Mouse (Mus musculus): Measurements from ENCODE around the gene Olfr653. TPM values are rescaled to one million over a fixed set of nuclear protein-coding genes. Genes with fewer than 3 reads are reported as not detected.

The Olfr653 gene
- not detected in 2 replicates for polyA plus RNA-seq (2014; fragmentation: Nextera tagmentation; extraction: Ambion mirVana)

DNA sequence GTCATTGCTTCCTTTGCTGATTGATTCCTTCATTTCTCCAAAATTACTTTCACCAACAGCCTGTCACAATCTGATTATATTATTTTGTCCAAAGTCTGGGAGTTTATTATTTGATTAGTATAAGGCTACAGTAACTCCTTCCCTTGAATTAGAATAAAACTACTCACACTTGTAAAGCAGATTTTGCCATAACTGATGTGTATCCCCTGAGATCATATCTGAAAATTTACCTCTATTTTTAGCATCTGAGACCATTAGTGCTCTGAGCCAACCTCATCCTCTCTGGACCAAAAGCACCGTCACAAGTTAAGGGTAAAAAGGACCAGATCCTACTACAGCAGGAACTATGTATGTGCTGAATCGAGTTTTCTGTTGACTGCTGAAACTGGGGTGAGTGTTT is at the start of gene Olfr653:
TSS of gene Olfr653 (plus strand) at position 301 of the 400 bp plus-strand sequence.
- Histone ChIP-seq H3K36me3 (ENCODE audit: control insufficient read depth, insufficient read depth, low read length) (no peaks in the 10 kb centered on the region), H3K9ac (ENCODE audit: low read length) (no peak within 1 kb of the TSS), H3K27ac (ENCODE audit: low read depth, low read length) (no peak within 1 kb of the TSS), H3K27me3 (replicated peaks; ENCODE audit: control insufficient read depth, insufficient read depth, low read length) (no peaks in the 10 kb centered on the region), H3K4me2 (ENCODE audit: low read length) (no peak within 1 kb of the TSS), H3K9me3 (replicated peaks; ENCODE audit: control insufficient read depth, low read length) (no peaks in the 10 kb centered on the region), H3K4me3 (ENCODE audit: low read depth, low read length) (no peak within 1 kb of the TSS), H3K4me1 (ENCODE audit: control insufficient read depth, insufficient read depth, low read length) (no peaks in the 10 kb centered on the region)
- WGBS, result 78% methylated on average over 2 of the region's 2 CpGs
- ATAC-seq (no peak), DNase-seq (ENCODE audit: low spot score) (no peak)

DNA sequence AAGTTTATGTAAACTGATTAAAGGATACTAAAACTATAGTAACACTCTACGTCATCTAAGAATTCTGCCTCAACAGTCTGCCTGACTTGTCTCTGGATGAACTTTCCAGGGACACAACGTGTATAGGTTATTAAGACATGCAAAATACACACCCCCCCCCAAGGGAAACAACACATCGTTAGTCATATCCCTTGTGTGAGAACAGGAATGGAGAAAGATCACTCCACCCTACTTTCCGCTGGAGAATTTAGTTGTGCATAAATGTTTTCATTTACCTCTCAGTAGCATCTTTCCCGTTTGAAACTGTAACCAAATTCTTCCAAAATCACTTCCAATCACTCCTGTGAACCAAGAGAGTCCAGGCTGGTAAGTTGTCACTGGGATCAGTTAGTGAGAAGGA is 27.3 kb upstream of the Olfr653 start, which contains the start of gene Olfr651:
TSS of gene Olfr651 (plus strand) at position 301 of the 400 bp plus-strand sequence.
- Histone ChIP-seq H3K9ac (ENCODE audit: low read length) (no peak within 1 kb of the TSS), H3K4me3 (ENCODE audit: low read depth, low read length) (no peak within 1 kb of the TSS), H3K4me2 (ENCODE audit: low read length) (no peak within 1 kb of the TSS), H3K9me3 (replicated peaks; ENCODE audit: control insufficient read depth, low read length) (no peaks in the 10 kb centered on the region), H3K36me3 (ENCODE audit: control insufficient read depth, insufficient read depth, low read length) (no peaks in the 10 kb centered on the region), H3K27me3 (replicated peaks; ENCODE audit: control insufficient read depth, insufficient read depth, low read length) (no peaks in the 10 kb centered on the region), H3K27ac (ENCODE audit: low read depth, low read length) (no peak within 1 kb of the TSS), H3K4me1 (ENCODE audit: control insufficient read depth, insufficient read depth, low read length) (no peaks in the 10 kb centered on the region)
- no peak for DNase-seq (ENCODE audit: low spot score)
- WGBS, result 69% methylated on average over 5 of the region's 5 CpGs
- ATAC-seq, result no peak

DNA sequence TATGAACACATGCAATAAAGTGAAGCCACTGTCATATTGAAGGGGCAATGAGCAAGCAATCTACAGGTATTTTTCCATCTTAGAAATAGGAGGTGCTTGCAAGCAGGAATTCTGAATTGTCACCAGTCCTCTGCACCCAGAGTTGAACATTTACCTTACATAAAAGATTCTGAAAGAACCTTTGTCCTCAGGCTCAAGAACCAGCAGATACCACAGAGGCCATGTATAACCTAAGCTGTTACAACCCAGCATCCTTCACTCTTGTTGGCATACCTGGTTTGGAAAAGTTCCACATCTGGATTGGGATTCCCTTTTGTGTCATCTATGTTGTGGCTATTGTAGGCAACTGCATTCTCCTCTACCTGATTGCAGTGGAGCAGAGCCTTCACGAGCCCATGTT is 24.4 kb upstream of the Olfr653 start:
- Histone ChIP-seq H3K9me3 (replicated peaks; ENCODE audit: control insufficient read depth, low read length) (no peaks in the 10 kb centered on the region), H3K9ac (ENCODE audit: low read length) (no peak overlapping the region), H3K27me3 (replicated peaks; ENCODE audit: control insufficient read depth, insufficient read depth, low read length) (no peaks in the 10 kb centered on the region), H3K27ac (ENCODE audit: low read depth, low read length) (no peak overlapping the region), H3K36me3 (ENCODE audit: control insufficient read depth, insufficient read depth, low read length) (no peaks in the 10 kb centered on the region), H3K4me3 (ENCODE audit: low read depth, low read length) (no peak overlapping the region), H3K4me1 (ENCODE audit: control insufficient read depth, insufficient read depth, low read length) (no peaks in the 10 kb centered on the region), H3K4me2 (ENCODE audit: low read length) (no peak overlapping the region)
- 80% methylated on average over 1 of the region's 1 CpGs for WGBS
- DNase-seq (ENCODE audit: low spot score), result no peak
- ATAC-seq, result no peak

DNA sequence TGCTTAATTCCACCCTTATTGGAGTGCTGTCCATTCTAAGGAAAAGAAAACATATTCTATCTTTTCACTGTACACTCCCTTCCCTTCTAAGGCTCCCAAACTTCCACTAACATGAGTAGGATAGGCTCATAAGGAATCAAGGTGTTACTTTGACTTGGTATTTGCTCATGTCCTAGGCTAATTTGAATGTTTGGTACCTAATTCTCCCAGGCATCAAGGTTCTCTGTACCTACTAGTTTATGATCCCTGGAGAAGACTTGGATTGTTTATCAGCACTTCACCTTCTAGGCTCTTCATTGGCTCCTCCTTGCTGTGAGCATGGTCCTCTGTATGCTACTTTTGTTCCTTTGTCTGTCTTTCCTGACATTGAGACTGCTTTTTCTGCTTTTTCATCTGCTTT is 16.5 kb upstream of the Olfr653 start, which contains the start of gene Olfr652:
TSS of gene Olfr652 (plus strand) at position 301 of the 400 bp plus-strand sequence.
- no peak for DNase-seq (ENCODE audit: low spot score)
- H3K4me3 ChIP-seq (ENCODE audit: low read depth, low read length), result no peak within 1 kb of the TSS
- no peaks in the 10 kb centered on the region for H3K4me1 ChIP-seq (ENCODE audit: control insufficient read depth, insufficient read depth, low read length)
- no peak within 1 kb of the TSS for H3K9ac ChIP-seq (ENCODE audit: low read length)
- H3K27me3 ChIP-seq (replicated peaks; ENCODE audit: control insufficient read depth, insufficient read depth, low read length), result no peaks in the 10 kb centered on the region
- H3K9me3 ChIP-seq (replicated peaks; ENCODE audit: control insufficient read depth, low read length), result no peaks in the 10 kb centered on the region
- no peak within 1 kb of the TSS for H3K27ac ChIP-seq (ENCODE audit: low read depth, low read length)
- ATAC-seq, result no peak
- H3K36me3 ChIP-seq (ENCODE audit: control insufficient read depth, insufficient read depth, low read length), result no peaks in the 10 kb centered on the region
- H3K4me2 ChIP-seq (ENCODE audit: low read length), result no peak within 1 kb of the TSS

DNA sequence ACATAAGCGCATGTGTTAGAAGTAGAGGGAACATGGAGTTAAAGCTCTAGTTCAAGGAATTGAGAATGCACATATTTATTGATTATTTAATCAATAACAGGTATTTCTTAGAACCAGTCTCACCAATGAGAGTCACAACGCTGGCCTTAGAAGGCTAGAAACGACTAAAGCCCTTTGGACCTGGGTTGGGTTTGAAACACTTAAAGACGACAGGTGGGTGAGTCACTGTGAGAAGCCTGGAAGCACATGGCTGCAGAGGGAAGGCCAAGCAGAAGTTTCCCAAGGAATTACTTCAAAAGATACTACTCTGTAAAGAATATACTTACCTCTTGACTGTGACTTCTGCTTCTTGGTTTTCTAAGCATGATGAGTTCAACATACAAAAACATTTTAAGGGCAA is 3.7 kb downstream of the Olfr653 start:
- DNase-seq (ENCODE audit: low spot score) (no peak), ATAC-seq (no peak)
- no peaks in the 10 kb centered on the region for H3K4me1 ChIP-seq (ENCODE audit: control insufficient read depth, insufficient read depth, low read length)
- 94% methylated on average over 4 of the region's 4 CpGs for WGBS
- no peaks in the 10 kb centered on the region for H3K36me3 ChIP-seq (ENCODE audit: control insufficient read depth, insufficient read depth, low read length)
- no peak overlapping the region for H3K4me2 ChIP-seq (ENCODE audit: low read length)
- H3K9ac ChIP-seq (ENCODE audit: low read length), result no peak overlapping the region
- no peaks in the 10 kb centered on the region for H3K27me3 ChIP-seq (replicated peaks; ENCODE audit: control insufficient read depth, insufficient read depth, low read length)
- no peaks in the 10 kb centered on the region for H3K9me3 ChIP-seq (replicated peaks; ENCODE audit: control insufficient read depth, low read length)
- H3K27ac ChIP-seq (ENCODE audit: low read depth, low read length), result no peak overlapping the region
- no peak overlapping the region for H3K4me3 ChIP-seq (ENCODE audit: low read depth, low read length)

DNA sequence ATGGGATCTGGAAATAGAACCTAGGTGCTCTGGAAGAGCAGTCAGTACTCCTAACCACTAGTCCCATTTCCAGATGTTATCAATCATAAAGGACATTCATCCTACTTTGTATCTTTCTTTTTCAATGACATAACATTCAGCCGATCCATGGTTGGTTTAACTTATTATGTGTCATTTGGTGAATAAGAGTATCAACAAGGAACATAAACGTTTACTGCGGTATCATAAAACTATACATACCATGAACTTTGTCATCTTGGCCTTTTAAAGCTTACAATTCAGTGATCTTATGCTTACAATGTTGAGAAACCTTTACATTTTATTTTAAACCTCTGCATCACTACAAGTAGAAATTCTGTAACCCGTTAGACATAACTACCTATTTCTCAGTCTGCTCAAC is 4.3 kb downstream of the Olfr653 start:
- WGBS, result 91% methylated on average over 4 of the region's 4 CpGs
- Histone ChIP-seq H3K9me3 (replicated peaks; ENCODE audit: control insufficient read depth, low read length) (no peaks in the 10 kb centered on the region), H3K4me3 (ENCODE audit: low read depth, low read length) (no peak overlapping the region), H3K27ac (ENCODE audit: low read depth, low read length) (no peak overlapping the region), H3K4me1 (ENCODE audit: control insufficient read depth, insufficient read depth, low read length) (no peaks in the 10 kb centered on the region), H3K36me3 (ENCODE audit: control insufficient read depth, insufficient read depth, low read length) (no peaks in the 10 kb centered on the region), H3K9ac (ENCODE audit: low read length) (no peak overlapping the region), H3K27me3 (replicated peaks; ENCODE audit: control insufficient read depth, insufficient read depth, low read length) (no peaks in the 10 kb centered on the region), H3K4me2 (ENCODE audit: low read length) (no peak overlapping the region)
- ATAC-seq, result no peak
- no peak for DNase-seq (ENCODE audit: low spot score)

DNA sequence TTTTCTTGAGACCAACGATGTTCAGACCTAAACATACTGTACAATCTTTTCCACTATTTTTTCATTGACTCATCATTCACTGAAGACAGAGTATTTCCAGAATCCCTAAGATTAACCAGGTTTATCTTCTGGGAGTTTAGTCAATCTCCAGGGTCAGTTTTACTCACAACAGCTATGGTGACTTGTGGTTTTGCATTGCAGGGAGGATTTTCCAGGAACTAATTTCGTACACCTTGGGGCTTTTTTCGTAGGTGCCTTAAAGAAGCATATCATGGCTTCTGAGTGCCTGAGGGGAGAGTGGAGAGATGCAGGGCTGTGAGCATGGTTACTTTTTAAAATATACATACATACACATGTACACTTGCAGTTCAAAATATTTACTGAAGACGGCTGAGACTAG is 9.6 kb downstream of the Olfr653 start, which contains the start of gene Olfr654:
TSS of gene Olfr654 (plus strand) at position 301 of the 400 bp plus-strand sequence.
- no peak within 1 kb of the TSS for H3K4me3 ChIP-seq (ENCODE audit: low read depth, low read length)
- H3K4me2 ChIP-seq (ENCODE audit: low read length), result no peak within 1 kb of the TSS
- no peaks in the 10 kb centered on the region for H3K4me1 ChIP-seq (ENCODE audit: control insufficient read depth, insufficient read depth, low read length)
- ATAC-seq, result no peak
- H3K9ac ChIP-seq (ENCODE audit: low read length), result no peak within 1 kb of the TSS
- H3K9me3 ChIP-seq (replicated peaks; ENCODE audit: control insufficient read depth, low read length), result no peaks in the 10 kb centered on the region
- no peak for DNase-seq (ENCODE audit: low spot score)
- 93% methylated on average over 4 of the region's 4 CpGs for whole genome bisulfite sequencing
- no peaks in the 10 kb centered on the region for H3K36me3 ChIP-seq (ENCODE audit: control insufficient read depth, insufficient read depth, low read length)
- H3K27me3 ChIP-seq (replicated peaks; ENCODE audit: control insufficient read depth, insufficient read depth, low read length), result no peaks in the 10 kb centered on the region
- H3K27ac ChIP-seq (ENCODE audit: low read depth, low read length), result no peak within 1 kb of the TSS

DNA sequence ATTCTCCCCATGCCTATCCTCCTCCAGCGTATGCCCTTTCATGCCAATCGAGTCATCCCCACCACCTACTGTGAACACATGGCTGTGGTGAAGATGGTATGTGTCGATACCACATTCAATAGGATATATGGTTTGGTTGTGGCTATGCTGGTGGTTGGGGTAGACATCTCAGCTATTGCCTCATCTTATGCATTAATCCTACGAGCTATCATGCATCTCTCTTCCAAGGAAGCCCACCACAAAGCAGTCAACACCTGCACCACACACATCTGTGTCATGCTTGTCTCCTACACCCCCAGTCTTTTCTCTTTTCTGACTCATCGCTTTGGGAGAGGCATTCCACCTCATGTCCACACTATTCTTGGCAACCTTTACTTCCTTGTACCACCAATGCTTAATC is 11.2 kb downstream of the Olfr653 start:
- Histone ChIP-seq H3K27ac (ENCODE audit: low read depth, low read length) (no peak overlapping the region), H3K9ac (ENCODE audit: low read length) (no peak overlapping the region), H3K4me3 (ENCODE audit: low read depth, low read length) (no peak overlapping the region), H3K4me2 (ENCODE audit: low read length) (no peak overlapping the region), H3K27me3 (replicated peaks; ENCODE audit: control insufficient read depth, insufficient read depth, low read length) (no peaks in the 10 kb centered on the region), H3K9me3 (replicated peaks; ENCODE audit: control insufficient read depth, low read length) (no peaks in the 10 kb centered on the region), H3K36me3 (ENCODE audit: control insufficient read depth, insufficient read depth, low read length) (no peaks in the 10 kb centered on the region), H3K4me1 (ENCODE audit: control insufficient read depth, insufficient read depth, low read length) (no peaks in the 10 kb centered on the region)
- DNase-seq (ENCODE audit: low spot score), result no peak
- 84% methylated on average over 5 of the region's 5 CpGs for WGBS
- ATAC-seq, result no peak

DNA sequence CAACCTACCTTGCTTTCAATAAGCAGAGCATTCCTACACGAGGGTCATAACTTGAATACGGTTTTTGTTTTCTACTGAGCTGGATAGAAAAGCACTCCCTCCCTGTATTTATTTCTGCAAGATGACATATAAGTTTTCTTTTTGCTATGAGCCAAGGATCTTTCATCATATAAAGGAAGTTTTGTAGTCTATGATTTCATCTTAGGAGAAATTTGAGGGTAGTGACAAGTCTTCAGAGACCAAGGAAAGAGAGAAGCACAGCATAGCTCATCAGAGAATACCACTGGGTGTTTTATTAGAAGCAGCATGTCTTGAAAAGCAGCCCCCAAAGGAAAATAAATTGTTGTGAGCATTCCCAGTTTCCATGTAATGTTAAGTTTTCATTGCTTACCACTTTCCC is 24.6 kb downstream of the Olfr653 start, which contains the start of gene Olfr655:
TSS of gene Olfr655 (minus strand) at position 101 of the 400 bp plus-strand sequence.
- no peak within 1 kb of the TSS for H3K9ac ChIP-seq (ENCODE audit: low read length)
- ATAC-seq (no peak), DNase-seq (ENCODE audit: low spot score) (no peak)
- H3K4me3 ChIP-seq (ENCODE audit: low read depth, low read length), result no peak within 1 kb of the TSS
- H3K27me3 ChIP-seq (replicated peaks; ENCODE audit: control insufficient read depth, insufficient read depth, low read length), result no peaks in the 10 kb centered on the region
- H3K9me3 ChIP-seq (replicated peaks; ENCODE audit: control insufficient read depth, low read length), result no peaks in the 10 kb centered on the region
- 80% methylated on average over 2 of the region's 2 CpGs for WGBS
- no peaks in the 10 kb centered on the region for H3K36me3 ChIP-seq (ENCODE audit: control insufficient read depth, insufficient read depth, low read length)
- H3K4me1 ChIP-seq (ENCODE audit: control insufficient read depth, insufficient read depth, low read length), result no peaks in the 10 kb centered on the region
- H3K27ac ChIP-seq (ENCODE audit: low read depth, low read length), result no peak within 1 kb of the TSS
- H3K4me2 ChIP-seq (ENCODE audit: low read length), result no peak within 1 kb of the TSS
